Mouse (Mus musculus) gonadal fat pad, adult 2 months (tissue): ENCODE measurements at regions not wholly inside any gene's neighbourhood (a gene's known extent, or its start where the extent isn't known, plus 50 kb on each side); places are given as distances from the start of the nearest gene placed in this dataset.

Experiments
- DNase-seq: peaks from one replicate; pipeline ENCODE4 v3.0.0-alpha.2; 2012; ENCODE audit warnings: low read depth

DNA sequence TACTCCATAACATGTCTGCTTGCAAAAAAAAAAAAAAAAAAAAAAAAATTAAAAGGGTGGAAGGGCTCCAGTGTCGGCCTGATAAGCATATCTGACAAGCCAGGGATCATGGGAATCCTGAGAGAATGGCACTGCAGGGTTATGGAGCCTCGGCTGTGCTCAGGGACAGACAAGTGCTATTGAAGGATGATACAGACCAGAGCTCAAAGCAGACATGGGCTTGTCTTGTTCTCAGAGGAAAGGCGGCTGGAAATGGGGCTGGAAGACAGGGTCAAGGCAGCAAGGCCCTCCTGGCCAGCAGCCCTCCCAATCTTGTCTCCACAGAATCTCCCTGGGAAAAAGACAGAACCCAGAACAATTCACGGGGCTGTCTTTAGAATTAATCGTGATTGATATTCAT, 449.0 kb downstream of the Insc start:
- no peak for DNase-seq

DNA sequence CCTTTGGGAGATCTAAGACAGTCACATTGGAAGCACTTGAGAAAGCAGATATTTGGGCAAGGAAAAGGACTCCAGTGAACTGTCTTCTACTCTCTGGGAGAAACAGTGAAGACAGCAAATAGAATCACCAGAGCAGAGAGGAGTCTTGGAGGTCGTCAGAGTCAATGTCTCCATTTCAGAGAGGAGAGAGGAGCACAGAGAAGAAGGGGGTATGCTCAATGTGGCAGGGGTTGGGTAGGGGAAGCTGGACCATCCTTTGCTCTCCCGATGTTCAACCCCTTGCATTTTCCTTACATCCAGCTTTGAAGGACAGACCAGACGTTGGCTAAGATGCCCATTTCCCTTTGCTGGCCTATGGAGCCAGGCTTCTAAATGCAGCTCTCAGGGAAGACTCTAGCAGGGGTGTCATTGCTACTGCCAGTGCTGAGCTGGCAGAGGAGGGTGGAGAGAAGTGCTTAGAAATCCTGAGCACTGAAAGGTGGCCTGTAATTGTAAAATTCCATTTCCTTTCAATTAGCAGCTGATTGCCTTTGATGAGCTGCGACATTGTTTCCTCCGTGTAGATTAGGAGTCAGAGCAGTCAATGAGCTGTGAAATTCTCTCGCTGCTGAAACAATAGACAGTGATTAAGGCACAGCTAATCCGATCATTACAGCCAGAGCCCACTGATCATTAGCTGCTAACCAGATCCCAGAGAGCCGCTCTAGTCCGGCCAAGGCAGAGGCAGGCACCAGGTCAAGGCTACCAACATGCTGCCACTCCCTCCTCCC, 449.7 kb downstream of the Insc start:
- no peak for DNase-seq

DNA sequence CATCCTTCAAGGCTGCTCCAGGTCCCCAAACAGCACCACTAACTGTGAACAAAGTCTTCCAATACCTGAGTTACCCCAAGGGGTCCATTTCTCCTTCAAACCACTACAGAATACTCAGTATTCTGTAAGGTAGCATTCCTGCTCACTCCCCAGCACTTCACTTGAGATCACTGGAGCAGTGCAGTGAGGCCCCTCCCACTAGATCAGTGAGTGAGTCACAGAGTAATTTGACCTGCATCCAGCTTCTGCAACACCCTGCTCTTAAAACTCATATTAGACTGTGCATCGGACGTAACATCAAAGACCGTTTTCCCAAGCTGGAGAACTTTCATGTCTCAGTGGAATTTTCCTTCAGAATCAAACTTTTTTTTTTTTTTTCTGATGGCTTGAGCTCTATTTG, 461.4 kb downstream of the Insc start:
- DNase-seq: no peak

DNA sequence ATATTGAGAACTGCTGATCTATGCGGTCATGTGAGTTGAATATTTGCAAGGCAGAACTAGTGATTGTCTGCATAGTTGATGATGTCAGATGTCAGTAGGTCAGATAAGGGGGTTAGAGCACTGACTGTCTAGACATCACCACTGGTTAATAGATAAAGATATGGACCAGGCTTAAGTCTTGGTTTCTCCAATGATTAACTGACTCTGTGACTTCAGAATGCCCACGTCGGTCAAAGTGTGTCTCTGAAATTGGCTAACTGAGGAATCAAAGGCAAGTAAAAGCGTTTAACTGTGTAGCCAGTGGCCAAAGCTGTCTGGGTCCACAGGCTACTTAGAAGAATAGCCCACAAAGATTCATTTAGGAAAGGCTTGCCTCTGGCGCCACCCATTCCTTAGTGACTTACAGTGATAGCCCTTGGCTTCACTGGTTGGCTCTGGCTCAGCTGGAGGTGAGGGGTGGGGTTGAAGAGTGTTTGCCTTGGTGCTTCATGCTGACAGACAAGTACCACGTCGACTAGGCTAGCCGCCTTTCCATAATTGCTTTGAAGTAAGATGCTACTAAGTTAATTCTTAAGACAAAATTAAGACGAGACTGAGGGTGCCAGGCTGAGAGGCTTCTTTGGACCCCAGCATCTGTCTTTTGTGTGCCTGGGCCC, 463.1 kb downstream of the Insc start:
- DNase-seq: no peak

DNA sequence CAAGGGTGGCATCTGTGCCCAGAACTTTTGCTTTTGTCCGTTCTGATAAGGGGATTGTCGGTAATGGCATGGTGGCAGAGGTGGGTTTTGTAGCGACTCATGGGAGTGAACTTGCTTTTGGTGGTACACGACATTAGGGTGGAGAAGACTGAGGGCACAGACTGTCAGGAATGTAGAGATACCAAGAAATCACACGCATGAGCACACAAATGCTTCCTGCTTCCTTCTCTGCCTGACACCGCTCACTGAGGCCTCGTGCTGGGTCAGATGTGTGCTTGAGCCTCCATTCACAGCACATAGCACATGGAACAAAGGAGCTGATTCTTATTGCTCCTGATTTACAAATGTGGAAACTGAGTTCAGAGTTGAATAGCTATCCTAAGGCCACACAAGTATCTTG, 465.3 kb downstream of the Insc start:
- no peak for DNase-seq

DNA sequence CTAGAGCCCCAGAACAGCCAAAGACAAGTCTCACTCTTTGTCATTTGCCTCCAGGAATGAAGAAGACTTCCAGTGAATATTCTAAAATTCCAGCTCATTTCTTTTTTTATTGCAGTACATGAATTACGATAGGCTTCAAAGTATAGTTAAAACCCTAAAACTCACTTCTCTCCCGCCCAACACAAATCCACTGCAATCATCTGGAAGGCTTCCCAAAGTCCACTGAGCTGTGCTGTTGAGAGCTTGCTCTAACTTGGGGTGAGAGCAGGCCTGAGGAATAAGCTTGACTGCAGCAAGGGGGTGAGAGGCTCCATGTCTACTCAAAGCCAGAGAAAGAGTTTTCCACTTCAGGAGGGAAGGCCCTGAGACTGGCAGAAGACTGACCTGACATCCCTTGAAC, 466.5 kb downstream of the Insc start:
- no peak for DNase-seq

DNA sequence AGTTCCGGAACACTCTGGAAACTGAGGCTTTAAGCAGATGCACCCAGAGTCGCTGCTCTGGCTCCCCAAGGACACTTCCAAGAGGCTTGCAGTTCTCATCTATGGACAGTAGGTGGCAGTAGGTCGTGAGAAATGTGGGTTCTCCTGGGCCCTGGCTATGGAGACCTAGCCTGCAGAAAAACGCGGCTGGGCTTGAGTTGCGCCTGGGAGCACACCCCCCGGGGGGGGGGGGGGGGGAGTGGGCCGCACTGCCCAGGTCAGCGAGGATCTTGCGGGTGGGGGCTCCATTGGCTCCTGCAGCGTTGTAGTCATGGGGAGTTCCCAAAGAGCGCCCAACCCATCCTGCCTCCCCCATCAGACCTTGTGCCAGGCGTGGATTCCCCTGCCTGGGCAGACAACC, 473.3 kb downstream of the Insc start:
- no peak for DNase-seq

DNA sequence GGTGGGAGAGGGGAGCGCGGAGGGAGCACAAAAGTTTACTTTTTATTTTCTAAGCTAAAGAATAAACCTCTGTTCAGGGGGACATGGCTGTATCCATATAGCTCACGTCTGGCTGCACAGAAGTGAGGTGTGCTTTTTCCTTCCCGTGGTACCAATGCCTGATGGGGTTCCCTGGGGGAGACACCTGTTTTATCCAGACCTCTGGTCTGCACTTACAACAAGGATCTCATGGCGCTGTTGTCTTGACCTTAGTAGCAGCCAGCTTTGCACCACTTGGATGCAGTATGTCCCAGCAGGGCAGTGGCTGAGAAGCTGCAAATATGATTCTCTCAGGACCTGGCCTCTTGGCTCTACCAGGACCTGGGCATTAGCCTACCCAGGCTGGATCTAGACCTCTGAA, 473.8 kb downstream of the Insc start:
- no peak for DNase-seq

DNA sequence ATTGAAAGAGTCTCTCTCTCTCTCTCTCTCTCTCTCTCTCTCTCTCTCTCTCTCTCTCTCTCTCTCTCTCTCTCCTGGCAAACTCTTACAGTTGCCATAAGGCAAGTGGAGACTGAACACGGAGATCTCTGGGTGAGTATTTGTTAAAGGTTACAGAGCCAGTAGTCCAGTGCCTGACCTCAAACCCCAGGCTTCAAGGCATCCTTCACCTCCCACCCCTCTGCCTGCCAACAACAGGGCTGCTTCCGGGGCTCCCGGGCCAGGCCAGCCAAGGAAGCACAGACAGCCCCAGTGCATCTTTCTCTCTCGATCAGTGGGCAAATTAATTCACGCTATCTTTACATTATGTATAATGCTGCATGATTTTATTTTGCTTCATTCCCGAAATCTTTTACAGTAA, 474.2 kb downstream of the Insc start:
- DNase-seq: no peak

DNA sequence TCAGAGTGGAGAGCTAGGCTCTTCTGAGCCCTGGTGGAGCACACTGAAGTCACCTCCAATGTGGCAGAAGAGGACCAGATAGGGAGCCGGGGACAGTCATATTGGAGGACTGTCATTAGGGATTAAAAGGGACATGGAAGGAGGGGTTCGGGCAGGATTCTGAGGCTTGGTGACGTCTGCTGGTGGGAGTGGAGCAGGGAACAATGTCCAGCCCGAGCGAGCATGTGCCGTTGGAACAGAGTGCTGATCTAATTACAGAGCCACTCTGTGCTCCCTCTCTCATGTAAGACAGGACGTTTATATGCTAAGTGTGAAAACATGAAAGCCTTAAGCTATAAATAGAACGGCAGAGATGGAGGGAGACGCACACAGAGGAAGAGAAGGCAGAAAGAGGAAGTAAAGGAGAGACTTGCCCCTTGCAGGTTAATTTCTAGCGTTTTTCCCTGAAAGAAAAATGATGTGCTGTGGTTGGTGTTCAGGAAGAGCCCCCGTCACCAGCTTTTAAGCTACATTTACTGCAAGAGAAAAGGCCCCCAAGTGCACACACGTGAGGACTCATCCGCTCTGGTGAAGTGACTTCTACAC, 475.2 kb downstream of the Insc start:
- no peak for DNase-seq

DNA sequence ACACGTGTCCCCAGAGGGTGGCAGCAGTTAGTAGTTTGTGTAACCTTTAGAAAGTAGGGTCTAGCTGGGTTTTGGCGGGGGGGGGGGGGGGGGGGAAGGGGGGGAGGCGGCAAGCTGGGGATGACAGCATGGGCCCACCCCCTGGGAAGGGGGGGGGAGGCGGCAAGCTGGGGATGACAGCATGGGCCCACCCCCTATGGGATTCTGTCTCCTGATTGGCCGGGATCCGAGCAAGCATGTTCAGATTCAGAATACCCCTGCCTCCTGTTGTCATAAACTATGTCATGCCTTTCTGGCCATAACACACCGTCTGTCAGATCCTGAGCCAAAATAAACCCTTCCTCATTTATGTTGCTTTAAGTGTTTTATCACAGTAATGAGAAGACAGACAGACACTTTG, 479.1 kb downstream of the Insc start:
- no peak for DNase-seq

DNA sequence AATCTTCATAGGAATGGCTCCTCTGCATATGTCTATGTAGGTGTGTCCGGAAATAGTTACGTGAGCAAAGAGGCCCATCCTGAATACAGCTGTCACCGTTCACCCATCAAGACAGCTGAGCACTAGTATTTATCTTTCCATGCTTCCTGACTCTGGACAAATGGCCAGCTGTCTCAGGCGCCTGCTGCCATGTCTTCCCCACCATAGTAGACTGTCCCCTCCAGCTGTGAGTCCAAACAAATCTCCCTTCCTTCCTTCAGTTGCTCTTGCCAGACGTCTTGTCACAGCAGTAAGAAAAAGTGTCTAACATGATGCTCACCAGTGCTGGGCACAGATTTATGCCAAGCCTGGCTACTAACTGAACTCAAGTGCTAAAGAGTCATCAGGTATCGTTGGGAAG, 487.0 kb downstream of the Insc start:
- DNase-seq: no peak

DNA sequence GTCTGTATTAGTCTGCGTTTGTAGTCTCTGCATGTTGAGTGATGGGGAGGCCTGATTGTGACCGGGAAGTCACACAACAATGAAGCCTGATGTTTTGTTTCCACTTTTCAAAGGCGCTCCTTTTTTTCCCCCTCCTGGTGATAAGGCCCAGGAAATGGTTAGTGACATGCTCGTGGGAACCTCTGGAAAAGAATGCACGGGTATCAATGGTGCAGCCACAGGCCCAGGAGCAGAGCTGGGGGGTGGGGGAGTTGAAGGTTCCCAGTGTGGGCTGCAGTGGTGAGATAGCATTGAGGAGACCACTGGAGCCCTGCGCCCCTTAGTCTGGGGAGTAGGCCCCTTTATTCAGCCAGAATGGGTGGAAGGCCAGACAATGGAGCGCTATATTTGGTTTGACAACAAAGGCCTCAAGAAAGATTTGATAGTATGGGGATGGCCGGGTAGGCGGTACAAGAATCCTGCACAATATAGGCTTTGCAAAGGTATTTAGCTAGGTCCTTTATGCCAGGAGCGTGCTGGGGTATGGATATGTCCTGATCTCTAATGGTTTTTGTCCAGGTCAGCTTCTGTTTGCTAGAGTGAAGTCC, 490.4 kb downstream of the Insc start:
- DNase-seq: no peak

DNA sequence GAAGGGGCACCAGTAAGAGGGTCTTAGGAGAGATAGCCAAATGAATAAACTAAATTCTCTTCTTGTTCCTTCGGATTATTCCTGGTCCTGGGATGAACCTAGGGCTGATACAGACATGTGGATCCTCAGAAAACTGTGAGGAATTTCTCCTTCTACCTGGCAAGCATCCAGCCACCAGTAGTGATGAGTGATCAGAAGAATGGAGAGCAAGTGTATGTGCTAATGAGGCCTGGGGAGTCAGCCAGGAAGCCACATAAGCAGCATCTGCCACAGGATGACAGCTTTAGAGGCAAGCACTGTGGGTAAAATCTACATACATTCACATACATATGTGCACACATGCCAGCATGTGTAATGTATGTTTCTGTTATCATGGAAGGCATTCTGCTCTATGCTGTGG, 493.6 kb downstream of the Insc start:
- no peak for DNase-seq

DNA sequence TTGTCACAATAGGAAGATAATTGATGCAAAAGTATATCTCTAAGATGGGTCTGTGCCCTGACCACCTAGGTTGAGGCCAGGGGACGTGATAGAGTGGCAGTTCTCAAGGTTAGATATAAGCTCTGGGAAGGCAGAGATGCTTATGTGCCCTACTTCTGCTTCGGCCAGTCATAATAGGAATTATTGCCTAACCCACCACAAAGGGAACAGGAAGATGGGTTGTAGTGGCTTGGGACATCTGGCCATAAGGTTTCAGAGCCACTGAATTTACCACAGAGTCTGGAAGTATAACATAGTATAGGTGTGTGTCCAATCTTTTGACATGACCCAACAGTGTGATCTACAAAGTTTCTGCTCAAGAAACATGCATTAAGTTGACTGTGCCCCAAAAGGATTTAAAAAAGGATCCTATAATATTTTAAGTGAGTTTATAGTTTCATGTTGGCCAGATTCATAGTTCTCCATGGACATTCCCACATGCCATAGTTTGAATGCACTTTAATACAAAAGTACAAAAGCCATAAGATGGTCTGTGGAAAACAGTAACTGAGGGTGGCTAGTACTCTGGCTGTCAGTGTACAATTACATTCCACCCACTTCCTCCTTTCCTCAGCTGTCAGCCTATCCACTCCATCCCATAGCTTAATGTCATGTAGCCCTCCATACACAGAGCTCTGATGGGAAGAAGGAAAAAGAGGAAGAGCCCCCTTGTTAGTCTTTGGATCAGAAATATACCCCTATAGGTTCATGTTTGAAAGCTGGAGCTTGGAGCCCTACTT, 508.3 kb downstream of the Insc start:
- DNase-seq: no peak

DNA sequence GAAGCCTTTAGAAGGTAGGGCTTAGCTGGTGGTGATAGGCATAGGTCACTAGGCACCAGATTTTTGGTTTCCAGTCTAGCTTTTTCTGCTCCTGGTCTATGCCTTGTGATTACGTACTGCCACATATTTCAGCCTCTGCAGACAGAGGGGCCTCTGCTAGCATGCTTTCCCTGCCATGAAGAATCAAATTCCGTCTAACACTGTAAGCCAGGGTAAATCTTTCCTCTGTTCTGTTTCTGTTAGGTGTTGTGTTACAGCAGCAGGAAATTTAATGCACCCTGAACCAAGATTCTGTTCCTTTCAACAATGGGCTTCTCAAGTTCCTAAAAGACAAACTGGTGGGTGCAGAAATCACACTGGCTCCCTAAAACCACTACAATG, 508.9 kb downstream of the Insc start:
- DNase-seq: no peak

DNA sequence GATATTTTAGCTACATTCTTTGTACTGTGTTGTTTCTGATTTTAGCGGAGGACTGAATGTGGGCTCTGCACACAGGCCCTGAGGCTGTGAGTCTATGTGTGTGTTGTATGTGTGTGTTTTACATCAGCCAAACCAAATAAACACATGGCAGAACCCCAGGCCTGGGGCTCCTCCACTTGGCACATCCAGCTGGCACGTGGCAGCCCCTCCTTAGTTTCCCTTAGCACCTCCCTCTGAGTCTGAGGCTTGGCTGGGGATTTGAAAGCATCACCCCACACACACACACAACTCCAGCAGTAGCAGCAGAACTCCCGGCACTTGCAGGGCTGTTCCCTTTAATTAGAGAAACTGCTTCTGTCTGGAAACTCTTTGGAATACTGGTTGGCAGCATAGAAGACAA, 515.1 kb downstream of the Insc start:
- DNase-seq: no peak

DNA sequence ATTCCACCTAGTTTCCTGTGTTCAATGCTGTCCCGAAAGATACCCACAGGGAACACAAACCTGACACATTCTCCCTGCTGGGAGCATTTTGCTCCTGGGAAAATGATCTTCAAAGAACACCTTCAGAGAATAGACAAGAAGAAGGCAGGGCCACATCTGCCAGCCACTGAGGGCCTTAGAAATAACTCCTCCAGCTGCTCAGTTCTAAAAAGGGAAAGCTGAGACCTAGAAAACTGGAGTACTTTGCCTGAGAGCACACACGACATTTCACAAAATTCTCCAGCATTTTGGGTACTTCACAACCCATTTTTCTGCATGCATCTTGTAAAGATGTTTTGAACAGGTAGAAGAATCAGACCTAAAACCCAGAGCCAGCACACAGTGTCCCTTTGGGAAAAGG, 519.6 kb downstream of the Insc start:
- no peak for DNase-seq

DNA sequence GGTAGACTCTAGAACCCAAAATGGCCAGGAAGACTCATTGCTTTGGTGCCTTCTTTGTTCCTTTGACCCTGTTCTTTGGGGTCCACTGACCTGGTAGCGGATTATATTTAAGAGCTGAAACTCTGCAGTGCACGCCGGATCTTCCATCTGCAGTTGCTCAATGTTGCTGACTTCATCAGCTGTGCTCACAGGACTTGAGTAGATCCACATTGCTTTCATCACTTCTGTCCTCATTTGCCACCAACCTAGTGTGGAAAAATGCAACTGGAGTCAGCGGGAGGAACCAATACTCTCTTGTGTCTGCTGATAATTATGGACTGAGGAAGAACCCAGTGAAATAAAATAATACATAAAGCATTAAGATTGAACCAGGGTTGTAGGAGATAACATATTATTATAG, 522.6 kb downstream of the Insc start:
- no peak for DNase-seq

DNA sequence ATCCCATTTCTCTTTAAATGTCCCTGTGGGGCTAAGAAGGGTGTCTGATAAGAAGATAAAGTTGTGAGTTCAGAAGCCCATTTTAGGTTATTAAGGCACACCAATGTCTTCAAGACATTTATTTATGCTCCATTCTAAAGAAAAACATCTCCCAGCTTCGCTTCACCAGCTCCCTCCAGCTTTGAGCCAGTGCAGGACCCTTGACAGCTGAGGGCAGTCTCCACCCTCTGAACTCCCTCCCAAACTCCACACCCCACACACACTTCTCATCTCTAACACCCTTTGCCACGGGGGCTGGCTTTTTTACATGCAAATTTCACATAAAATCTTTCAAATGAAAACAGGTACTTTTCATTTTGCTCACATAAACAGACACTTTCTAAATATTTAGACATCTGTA, 527.3 kb downstream of the Insc start:
- DNase-seq: no peak

DNA sequence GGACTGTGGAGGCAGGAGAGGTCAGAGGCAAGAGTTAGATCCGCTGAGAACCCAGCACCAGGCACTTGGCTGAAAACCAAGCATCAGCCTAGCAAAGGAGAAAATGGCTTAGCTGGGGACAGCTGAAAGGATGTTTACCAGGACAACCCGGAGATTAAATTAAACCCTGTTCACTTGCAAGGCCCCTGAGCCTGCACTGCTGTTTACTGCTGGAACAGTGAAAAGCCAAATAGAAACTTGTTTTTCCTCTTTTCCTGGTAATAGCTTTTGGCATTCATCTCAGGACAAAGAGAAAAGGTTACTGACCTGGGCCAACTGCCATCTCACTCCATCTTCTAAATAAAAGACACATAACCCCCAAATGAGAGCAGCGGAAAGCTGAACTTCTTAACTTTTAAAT, 531.3 kb downstream of the Insc start:
- no peak for DNase-seq

DNA sequence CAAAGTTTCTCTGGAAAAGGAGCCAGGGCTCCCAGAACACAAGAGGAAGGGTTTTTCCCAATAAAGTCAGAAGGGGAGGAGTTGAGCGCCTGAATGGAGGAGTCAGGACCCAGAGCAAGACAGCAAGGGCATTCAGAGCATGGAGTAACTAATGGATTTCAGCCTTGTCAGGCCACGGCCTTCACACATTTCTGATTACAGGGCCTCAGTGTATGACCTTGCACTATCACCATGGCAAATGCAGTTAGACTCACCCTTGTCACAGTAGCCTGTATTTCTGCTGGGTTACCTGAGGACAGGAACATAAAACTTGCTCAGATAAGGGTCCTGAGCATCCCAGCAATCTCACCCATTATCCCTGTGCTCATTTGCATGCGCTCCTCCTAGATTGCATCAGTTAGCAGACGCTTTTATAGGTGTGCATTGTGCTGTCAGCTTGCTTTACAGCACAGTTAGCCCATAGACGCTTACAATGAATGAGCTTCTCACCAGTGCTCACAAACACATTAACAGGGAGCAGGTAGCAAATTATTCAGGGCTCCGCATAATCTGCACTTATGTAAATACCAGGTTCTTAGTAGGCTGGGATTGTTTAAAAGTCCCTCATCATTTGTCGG, 547.4 kb downstream of the Insc start:
- DNase-seq: no peak
